Mouse (Mus musculus) hindbrain, embryonic 12.5 days (tissue): ENCODE measurements around the gene Cul7. TPM values are rescaled to one million over a fixed set of nuclear protein-coding genes. Genes with fewer than 3 reads are reported as not detected.

Source experiments
- polyA plus RNA-seq: library from polyadenylated mRNA; unstranded; fragments of >200 nt; fragmentation: Nextera tagmentation; extraction: Ambion mirVana; gene quantifications from 2 replicates; pipeline ENCODE4 v1.2.1, GENCODE M21; 2016

Gene Cul7
- polyA plus RNA-seq, 1 experiment from 2014 or later = 52.1 TPM

Other genes with a start within 250 kb of the Cul7 start
- 0.57 and 0.95 TPM in 2 replicates for gene Crip3, start 221.4 kb upstream of the Cul7 start, polyA plus RNA-seq
- not detected in 2 replicates for gene Slc22a7, start 211.9 kb upstream of the Cul7 start, polyA plus RNA-seq
- 5.3 and 6.6 TPM in 2 replicates for gene Ttbk1, start 162.7 kb upstream of the Cul7 start, polyA plus RNA-seq
- gene Dnph1, start 153.6 kb upstream of the Cul7 start, polyA plus RNA-seq = 35.3 and 35.5 TPM in 2 replicates
- 14.1 and 14.9 TPM in 2 replicates for gene Cul9, start 103.9 kb upstream of the Cul7 start, polyA plus RNA-seq
- gene Srf, start 94.2 kb upstream of the Cul7 start, polyA plus RNA-seq = 5.9 and 8.1 TPM in 2 replicates
- 80.9 and 81.9 TPM in 2 replicates for gene Ptk7, start 20.8 kb upstream of the Cul7 start, polyA plus RNA-seq
- gene Klc4, start 4.3 kb upstream of the Cul7 start, polyA plus RNA-seq = 37.8 and 40.0 TPM in 2 replicates
- 79.7 and 88.2 TPM in 2 replicates for gene Mrpl2, start 4.1 kb upstream of the Cul7 start, polyA plus RNA-seq
- gene Rrp36, start 24.0 kb downstream of the Cul7 start, polyA plus RNA-seq = 54.2 and 61.8 TPM in 2 replicates
- gene Mea1, start 28.5 kb downstream of the Cul7 start, polyA plus RNA-seq = 178 and 183 TPM in 2 replicates
- gene Klhdc3, start 30.6 kb downstream of the Cul7 start, polyA plus RNA-seq = 139 and 141 TPM in 2 replicates
- 103 and 106 TPM in 2 replicates for gene Ppp2r5d, start 54.8 kb downstream of the Cul7 start, polyA plus RNA-seq
- 33.9 and 38.0 TPM in 2 replicates for gene Pex6, start 61.1 kb downstream of the Cul7 start, polyA plus RNA-seq
- gene Gnmt, start 78.8 kb downstream of the Cul7 start, polyA plus RNA-seq = 0.33 and 0.49 TPM in 2 replicates
- gene Cnpy3, start 101.9 kb downstream of the Cul7 start, polyA plus RNA-seq = 58.7 and 61.6 TPM in 2 replicates
- 0.17 and 0.53 TPM in 2 replicates for gene Ptcra, start 113.4 kb downstream of the Cul7 start, polyA plus RNA-seq
- 41.1 and 54.7 TPM in 2 replicates for gene 2310039H08Rik, start 122.3 kb downstream of the Cul7 start, polyA plus RNA-seq
- 130 and 141 TPM in 2 replicates for gene Rpl7l1, start 132.3 kb downstream of the Cul7 start, polyA plus RNA-seq
- 7.6 and 8.1 TPM in 2 replicates for gene Bicral, start 208.1 kb downstream of the Cul7 start, polyA plus RNA-seq
- 74.5 and 82.9 TPM in 2 replicates for gene Tbcc, start 240.3 kb downstream of the Cul7 start, polyA plus RNA-seq